Mouse (Mus musculus) megakaryocyte, embryonic 14.5 days (primary cell): ENCODE results near the gene H2al1h.
"Not testable (repeated sequence)": the region's sequence is repeated elsewhere in the genome, so short reads cannot be mapped to it uniquely, and the experiment has no call there.

ENCODE experiments used
- FLI1 ChIP-seq: IDR thresholded peaks from 2 replicates; pipeline ENCODE4 v1.6.1; 2012; ENCODE audit warnings: low read length, inconsistent platforms, mixed read lengths
- GATA1 ChIP-seq: IDR thresholded peaks from 3 replicates; pipeline ENCODE4 v1.6.1; 2012; ENCODE audit warnings: mixed read lengths, low read length, inconsistent platforms, borderline replicate concordance

GRCm38 (mm10) chrX:11302132-11302531 is 19.2 kb upstream of the H2al1h start, which contains the start of gene H2al1b:
- not testable (repeated sequence) for TF ChIP-seq GATA1, FLI1
